Mouse (Mus musculus) gastrocnemius, postnatal 25 days (tissue): Measurements from ENCODE around the gene Trove2. TPM values are rescaled to one million over a fixed set of nuclear protein-coding genes. Genes with fewer than 3 reads are reported as not detected.
A peak's percentile ranks its signal among the peaks of the same experiment; 100 is the strongest.

ENCODE experiments used
- DNase-seq: peaks from one replicate; pipeline ENCODE4 v3.0.0; 2022
- long read RNA-seq, 2 experiments: library from polyadenylated mRNA; stranded (forward); transcript quantifications; one replicate each; pipeline ENCODE4 v2.0.0; 2021
- total RNA-seq, 2 experiments: library from RNA; stranded (reverse); gene quantifications; 1 replicate in 1 of 2; 2 replicates in 1 of 2; pipeline ENCODE4 v1.2.3; 2021

Gene Trove2
- 1 to 10 TPM; 2.5 to 3.1 TPM for total RNA-seq
- long read RNA-seq, experiment 1, result 0 reads
- long read RNA-seq, experiment 2, full-length matches to known transcripts, result 2 of 2 reads
- long read RNA-seq, experiment 2, partial matches to known transcripts, result 0 of 2 reads
- long read RNA-seq, experiment 2, other reads (novel, unspliced or antisense), result 0 of 2 reads

GRCm38 (mm10) chr1:143776446-143777411, at the start of gene Trove2, which contains the start of gene Uchl5:
TSS of gene Trove2 (minus strand) at chr1:143777068.
TSS of gene Uchl5 (plus strand) at chr1:143777272.
- peak; percentile 97 for DNase-seq

DNA sequence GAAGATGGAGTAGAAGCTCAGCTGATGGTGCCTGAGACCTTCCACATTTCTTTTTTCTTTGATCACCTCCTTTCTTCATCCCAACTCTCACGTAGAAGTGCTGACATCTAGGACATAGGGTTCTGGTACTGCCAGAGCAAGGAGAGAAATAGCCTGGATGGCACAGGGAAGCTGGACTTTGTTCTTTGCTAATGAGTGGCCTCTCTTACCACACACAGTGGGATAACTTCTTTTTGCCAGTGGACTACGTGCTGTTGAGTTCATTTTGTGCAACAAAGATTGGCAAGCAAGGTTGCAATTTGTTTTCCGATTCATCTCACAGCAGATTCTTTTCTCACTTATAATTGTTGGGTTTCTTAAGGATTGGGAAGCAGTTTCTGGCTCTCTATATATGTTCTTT, 45.8 kb upstream of the Trove2 start:
- DNase-seq, result no peak

DNA sequence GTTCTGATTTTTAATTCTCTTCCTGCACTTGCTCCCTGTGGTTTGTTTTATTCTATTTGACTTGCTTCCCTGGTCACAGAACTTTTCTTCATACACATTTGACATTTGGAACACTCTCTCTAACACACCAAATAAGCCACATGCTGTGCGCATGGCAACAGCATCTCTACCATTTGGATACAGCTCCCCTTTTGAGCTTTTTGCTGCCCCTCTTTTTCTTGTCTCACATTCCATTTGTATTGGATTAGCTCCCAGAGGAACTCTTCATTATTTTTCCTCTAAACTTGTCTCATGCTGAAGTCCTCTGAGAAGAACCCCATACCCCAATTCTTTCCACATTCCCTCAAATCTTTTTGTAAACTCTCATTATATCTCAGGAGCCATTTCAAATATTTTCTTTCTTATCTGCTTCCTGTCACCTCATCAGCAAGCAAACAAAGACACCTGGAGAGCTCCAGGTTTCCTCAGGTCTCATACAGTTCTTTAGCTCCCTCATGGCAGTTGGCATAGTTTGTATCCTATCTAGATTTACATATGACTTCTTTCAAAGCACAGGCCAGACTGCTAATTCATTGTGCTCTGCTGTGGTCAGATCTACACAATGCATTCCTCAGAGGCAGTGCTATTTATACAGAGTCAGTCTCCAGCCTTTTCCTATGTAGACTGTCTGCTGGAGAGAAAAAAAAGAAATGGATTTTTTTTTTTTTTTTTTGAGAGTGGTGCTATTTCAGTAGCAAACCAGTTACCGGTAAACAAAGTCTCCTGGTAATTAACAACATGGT, 43.4 kb upstream of the Trove2 start:
- DNase-seq, result no peak

DNA sequence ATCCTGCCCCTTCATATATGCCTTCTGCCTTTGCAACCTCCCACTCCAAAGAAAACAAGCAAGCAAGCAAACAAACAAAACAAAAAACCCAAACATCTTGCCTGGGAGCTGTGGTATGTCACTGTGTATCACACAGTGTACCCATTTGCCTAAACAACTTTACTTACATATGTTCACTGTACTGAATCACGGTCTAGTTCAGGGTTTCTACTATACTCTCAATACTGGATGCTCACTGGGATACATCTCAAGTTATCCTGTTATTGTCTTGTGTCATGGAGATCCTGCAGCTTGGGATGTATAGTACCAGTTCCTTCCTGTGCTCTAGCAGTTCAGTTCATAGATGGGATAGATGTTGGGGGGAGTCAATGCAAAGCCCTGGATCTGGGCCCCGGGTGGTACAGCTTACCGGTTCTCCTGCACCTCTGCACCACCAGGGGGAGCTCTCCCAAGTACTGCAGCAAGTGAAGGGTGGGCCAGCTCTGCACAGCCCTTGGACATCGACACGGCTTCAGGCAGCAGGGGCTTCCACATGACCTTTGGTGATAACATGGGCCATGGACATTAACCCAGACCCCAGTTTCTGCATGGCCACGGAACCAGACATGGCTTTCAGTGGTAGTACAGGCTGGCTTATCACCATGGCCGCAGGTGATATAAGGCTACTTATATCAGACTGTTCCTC, 37.0 kb upstream of the Trove2 start:
- peak; percentile 57 for DNase-seq

- DNase-seq, result peak; percentile 8
These were observed 32.2 kb upstream of the Trove2 start for GRCm38 (mm10) chr1:143809062-143809461.

DNA sequence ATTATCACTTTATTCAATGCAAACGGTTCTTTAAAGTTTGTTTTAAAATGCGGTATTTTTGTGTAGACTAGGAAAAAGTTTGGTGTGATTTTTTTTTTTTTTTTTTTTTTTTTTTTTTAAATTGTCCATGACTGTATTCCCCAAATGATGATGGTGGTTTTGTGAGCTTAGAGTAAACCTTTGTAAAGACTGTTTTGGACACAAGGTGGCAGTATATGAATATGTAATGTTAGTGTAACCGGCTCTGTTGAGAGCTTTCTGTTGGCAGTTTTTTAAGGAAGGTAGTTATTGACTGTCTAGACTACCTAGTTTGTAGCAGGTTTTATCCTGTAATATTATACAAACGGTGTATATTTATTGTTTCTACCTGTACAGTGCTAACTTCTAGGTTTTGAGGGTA, 26.7 kb upstream of the Trove2 start:
- no peak for DNase-seq

GRCm38 (mm10) chr1:143788584-143789227, 11.8 kb upstream of the Trove2 start:
- no peak for DNase-seq

DNA sequence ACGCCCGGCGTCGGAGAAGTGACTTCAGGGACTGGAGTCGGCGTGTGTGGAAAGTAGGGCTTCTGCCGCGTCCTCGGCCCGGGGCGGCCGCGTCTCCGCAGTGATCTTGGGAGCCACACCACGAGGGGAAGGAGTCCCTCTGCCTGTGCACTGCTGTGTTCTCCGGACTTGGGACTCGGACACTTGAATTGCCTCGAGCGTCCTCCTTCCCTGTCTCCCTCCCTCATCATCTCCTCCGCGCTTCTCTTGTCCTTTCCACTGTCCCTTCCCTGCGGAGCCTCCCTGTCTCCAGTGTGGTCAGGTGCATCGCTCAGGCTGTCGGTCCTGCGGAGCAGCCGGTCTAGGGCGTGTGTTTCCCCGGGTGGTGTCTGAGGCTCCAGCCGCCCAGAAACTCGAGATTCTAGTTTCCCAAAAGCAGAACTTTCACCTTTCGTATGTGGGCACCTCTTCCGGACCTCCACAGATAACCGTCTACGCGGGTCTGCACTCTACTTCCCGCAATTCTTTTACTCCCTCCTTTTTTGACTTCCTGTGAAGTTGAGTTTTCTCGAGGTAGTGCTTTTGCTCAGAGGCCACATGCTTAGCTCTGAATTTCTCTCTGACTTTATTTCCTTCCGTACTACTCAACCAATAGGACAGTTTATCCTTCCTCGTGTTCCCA, 820 bp upstream of the Trove2 start:
- no peak for DNase-seq

GRCm38 (mm10) chr1:143773909-143774308, 3.0 kb downstream of the Trove2 start:
- no peak for DNase-seq

DNA sequence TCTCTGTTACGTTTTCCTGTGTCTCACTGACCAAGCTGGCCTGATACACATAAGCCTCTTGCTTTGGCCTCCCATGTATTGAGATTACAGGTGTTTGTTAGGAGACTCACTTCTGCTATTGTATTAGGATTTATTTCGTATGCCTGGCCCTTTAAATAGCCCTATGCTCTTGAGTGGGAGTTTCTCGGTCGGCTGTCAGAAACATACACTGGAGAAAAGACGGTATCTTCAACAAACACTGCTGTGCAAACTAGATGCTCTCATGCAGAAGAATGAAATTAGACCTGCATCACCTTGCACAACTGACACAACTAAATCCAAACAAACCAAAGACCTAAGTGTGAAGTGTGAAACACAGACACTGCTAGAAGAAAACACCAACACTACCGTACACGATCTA, 3.8 kb downstream of the Trove2 start:
- DNase-seq, result no peak

- no peak for DNase-seq
These were observed 6.3 kb downstream of the Trove2 start for GRCm38 (mm10) chr1:143770444-143771109.

GRCm38 (mm10) chr1:143766238-143766637, 10.6 kb downstream of the Trove2 start:
- DNase-seq, result no peak

GRCm38 (mm10) chr1:143765801-143766200, 11.1 kb downstream of the Trove2 start:
- no peak for DNase-seq

GRCm38 (mm10) chr1:143764443-143764842, 12.4 kb downstream of the Trove2 start:
- no peak for DNase-seq

GRCm38 (mm10) chr1:143762159-143762558, 14.7 kb downstream of the Trove2 start:
- no peak for DNase-seq

DNA sequence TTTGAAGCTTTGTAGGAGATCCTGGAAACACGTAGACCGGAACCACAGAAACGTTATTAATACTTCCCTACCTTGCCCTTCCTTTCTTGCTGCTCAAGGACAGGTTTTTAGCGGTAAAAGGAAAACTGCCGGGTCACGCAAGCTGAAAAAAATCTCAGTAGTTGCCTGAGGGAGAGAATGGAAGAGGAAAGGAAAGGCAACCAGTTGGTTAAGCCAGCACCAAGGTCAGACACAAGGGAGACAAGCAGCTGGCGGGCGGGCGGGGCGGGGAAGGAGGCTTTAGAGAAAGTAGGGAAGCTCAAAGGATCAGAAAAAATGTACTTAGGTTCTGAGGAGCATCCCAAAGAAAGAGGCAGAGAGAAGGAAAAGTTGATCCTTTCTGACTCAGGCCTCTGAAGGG, 31.0 kb downstream of the Trove2 start:
- no peak for DNase-seq

DNA sequence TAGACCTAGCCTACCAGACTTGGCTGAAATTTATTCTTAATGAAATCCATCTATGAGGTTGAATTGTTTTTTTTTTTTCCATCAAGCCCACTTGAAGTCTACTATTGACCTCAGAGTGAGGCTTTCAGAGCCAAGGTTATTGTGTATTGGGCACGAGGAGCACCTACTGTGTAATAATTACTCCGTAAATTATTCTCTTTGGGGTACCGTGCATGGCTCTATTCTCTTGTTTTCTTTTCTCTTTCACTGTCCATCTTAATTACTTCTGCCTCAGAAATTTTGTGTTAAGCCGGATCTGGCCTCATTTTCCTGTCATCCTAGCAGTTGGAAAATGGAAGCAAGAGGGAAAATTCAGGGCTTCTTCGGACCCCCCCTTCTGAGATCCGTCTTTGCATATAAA, 34.7 kb downstream of the Trove2 start:
- DNase-seq, result no peak

DNA sequence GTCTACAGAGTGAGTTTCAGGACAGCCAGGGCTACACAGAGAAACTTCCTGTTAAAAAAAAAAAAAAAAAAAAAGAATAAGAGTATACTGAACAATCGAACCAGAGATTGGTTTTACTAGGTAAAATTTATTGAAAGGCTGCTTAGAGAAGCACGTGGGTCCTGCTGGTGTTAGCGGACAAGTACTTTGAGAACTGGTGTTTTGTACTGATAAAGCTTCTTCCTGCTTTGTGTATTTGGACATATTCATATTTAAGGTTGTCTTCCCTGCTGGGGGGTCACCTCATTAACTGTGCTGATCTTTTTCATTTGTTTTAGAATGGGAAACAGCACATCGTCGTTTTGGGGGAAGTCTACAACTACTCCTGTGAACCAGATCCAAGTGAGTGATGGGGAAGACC, 35.5 kb downstream of the Trove2 start:
- DNase-seq, result no peak

GRCm38 (mm10) chr1:143740581-143740980, 36.3 kb downstream of the Trove2 start:
- no peak for DNase-seq
